ENCODE assay signal across 9 mouse cellular contexts in genomic region chr6:37723337-37723736, GRCm38 (mm10).
DNase-seq lines count a peak whose midpoint lies in the region; TF ChIP-seq lines count a peak whose summit lies in the region.
"Had no signal": no experiment of that assay in that cellular context is flagged by ENCODE, and none has a peak within 500 bp of the region (broad histone marks: within the 10 kb centered on the region; RNA-seq: fewer than 3 reads in every experiment).

No protein-coding gene starts in this region.

- H3K4me3 ChIP-seq in heart, adult 2 months = no peak overlapping the region
- H3K4me3 ChIP-seq: neural tube, embryonic 12.5 days had no signal

- WGBS in heart, adult 2 months = 14% methylated on average over 4 of the region's 4 CpGs

- intact Hi-C loops in heart, adult 2 months (cut with DNase I) = loop anchor here (5.0 kb wide), 1 partner anchor 66 kb away; no protein-coding TSS in a partner anchor

- H3K79me2 ChIP-seq in heart, adult 2 months (replicated peaks; ENCODE audit: control insufficient read depth, insufficient read depth, low read length) = no peaks in the 10 kb centered on the region

- peaks cover 2% of the 10 kb centered on the region for H3K36me3 ChIP-seq in heart, adult 2 months (ENCODE audit: control insufficient read depth, insufficient read depth, low read length)
- H3K36me3 ChIP-seq: neural tube, embryonic 12.5 days had no signal

- TF ChIP-seq EP300 in heart, adult 2 months (IDR thresholded peaks at IDR 0.05; ENCODE audit: insufficient read depth, low read depth, low read length) = peak; percentile 52; the same call in 1 of the 2 replicates

- H3K9ac ChIP-seq in heart, adult 2 months (ENCODE audit: low read depth, low read length) = no peak overlapping the region
- H3K9ac ChIP-seq: neural tube, embryonic 12.5 days had no signal

- no peaks in the 10 kb centered on the region for H3K27me3 ChIP-seq in heart, adult 2 months (ENCODE audit: control insufficient read depth, insufficient read depth, low read length)
- H3K27me3 ChIP-seq: neural tube, embryonic 12.5 days had no signal

- TF ChIP-seq CTCF in heart, adult 2 months (IDR thresholded peaks at IDR 0.05) = no peak

- no peak for TF ChIP-seq POLR2A in heart, adult 2 months (IDR thresholded peaks at IDR 0.05; ENCODE audit: insufficient read depth, low read depth, low read length)

- H3K27ac ChIP-seq in heart, adult 2 months = peak overlapping the region; percentile 67
- H3K27ac ChIP-seq: neural tube, embryonic 12.5 days had no signal

- peaks cover 2% of the 10 kb centered on the region for H3K4me1 ChIP-seq in heart, adult 2 months (ENCODE audit: control insufficient read depth, insufficient read depth, low read length)
- H3K4me1 ChIP-seq: neural tube, embryonic 12.5 days had no signal

- peak; percentile 62 for DNase-seq in adrenal gland, postnatal 10 days
- no peak for DNase-seq in adrenal gland, adult 8-10 months
- DNase-seq in ovary, postnatal 14 days (ENCODE audit: low spot score) = peak; percentile 22
- no peak for DNase-seq in ovary, adult 18-20 months (ENCODE audit: low spot score)
- DNase-seq in heart, adult 2 months = no peak
- peak; percentile 78 for DNase-seq in kidney, postnatal 14 days
- peak; percentile 80 for DNase-seq in skeletal muscle tissue, adult 2 months (ENCODE audit: low read depth, low spot score)
- no peak for DNase-seq in B cell, adult 2 months

Comparison
In these comparisons a context has a peak if more than half of its experiments do, and no peak if none do; other contexts are left out.
1. DNase-seq: peak in adrenal gland, postnatal 10 days (single experiment), ovary, postnatal 14 days (single experiment), kidney, postnatal 14 days (single experiment) and skeletal muscle tissue, adult 2 months (single experiment); none in adrenal gland, adult 8-10 months (single experiment), ovary, adult 18-20 months (single experiment), heart, adult 2 months (0 of 2) and B cell, adult 2 months (0 of 2).